Mouse (Mus musculus) hindbrain, embryonic 15.5 days (tissue): Measurements from ENCODE around the gene Adamts5. TPM values are rescaled to one million over a fixed set of nuclear protein-coding genes. Genes with fewer than 3 reads are reported as not detected.

ENCODE experiments used
- ATAC-seq: fragments of 200-750 bp; cut with Nextera tagmentation; 2 replicates; pipeline ENCODE4 v1.8.0; 2017; ENCODE audit warnings: low read depth, moderate number of reproducible peaks, moderate TSS enrichment; ENCODE audit not compliant: low FRiP score
- H3K27ac ChIP-seq: fragments of 300-500 bp; sonication (generic); replicated peaks from 2 replicates; pipeline ENCODE4 v1.5.1; 2015; ENCODE audit warnings: mild to moderate bottlenecking, inconsistent platforms
- H3K27me3 ChIP-seq: fragments of 300-500 bp; sonication (generic); 2 replicates; pipeline ENCODE4 v1.6.1; 2015; ENCODE audit warnings: control low read depth, inconsistent platforms
- H3K36me3 ChIP-seq: fragments of 300-500 bp; sonication (generic); 2 replicates; pipeline ENCODE4 v1.6.1; 2015; ENCODE audit warnings: control low read depth, inconsistent platforms
- H3K4me1 ChIP-seq: fragments of 300-500 bp; sonication (generic); replicated peaks from 2 replicates; pipeline ENCODE4 v1.6.1; 2015; ENCODE audit warnings: control low read depth, inconsistent platforms
- H3K4me2 ChIP-seq: fragments of 300-500 bp; sonication (generic); 2 replicates; pipeline ENCODE4 v1.6.1; 2015; ENCODE audit warnings: moderate library complexity, mild to moderate bottlenecking, inconsistent platforms
- H3K4me3 ChIP-seq: fragments of 300-500 bp; sonication (generic); 2 replicates; pipeline ENCODE4 v1.5.1; 2015; ENCODE audit warnings: mild to moderate bottlenecking, inconsistent platforms
- H3K9ac ChIP-seq: fragments of 300-500 bp; sonication (generic); 2 replicates; pipeline ENCODE4 v1.6.1; 2015; ENCODE audit warnings: inconsistent platforms
- H3K9me3 ChIP-seq: fragments of 300-500 bp; sonication (generic); 2 replicates; pipeline ENCODE4 v1.6.1; 2016; ENCODE audit warnings: control low read depth, inconsistent platforms
- WGBS: fragments of 180-500 bp; shearing (Covaris S2); methylation state at CpG from one replicate; pipeline ENCODE4 v1.1.7; 2015; 5-methylcytosine and 5-hydroxymethylcytosine counted together
- polyA plus RNA-seq: library from polyadenylated mRNA; unstranded; fragments of >200 nt; fragmentation: Nextera tagmentation; extraction: Ambion mirVana; gene quantifications from 2 replicates; pipeline ENCODE4 v1.2.1, GENCODE M21; 2015

The Adamts5 gene
- polyA plus RNA-seq, 1 experiment from 2014 or later, result 3.2 TPM

DNA sequence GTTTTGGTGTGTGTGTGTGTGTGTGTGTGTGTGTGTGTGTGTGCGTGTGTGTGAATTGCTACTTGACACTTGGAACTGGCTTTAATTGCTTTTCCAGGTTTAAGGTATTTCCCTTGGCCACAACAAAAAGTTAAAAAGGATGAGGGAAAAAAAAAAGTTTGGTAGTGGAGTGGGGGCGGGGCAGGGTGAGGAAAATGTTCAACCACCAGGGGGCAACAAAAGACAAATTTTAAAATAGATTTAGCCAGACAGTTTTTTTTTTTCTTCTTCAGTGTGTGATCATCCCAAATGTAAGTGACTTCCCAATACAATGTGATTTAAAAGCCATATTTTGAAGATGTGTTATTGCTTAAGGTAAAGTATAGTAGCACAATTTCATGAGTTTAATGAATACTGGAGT, 94.0 kb downstream of the Adamts5 start:
- Histone ChIP-seq H3K4me2 (0 out of 2 replicates have a peak overlapping the region, but pooled peaks have one; percentile 21), H3K4me3 (no peak overlapping the region), H3K27ac (no peak overlapping the region), H3K27me3 (peaks cover 11% of the 10 kb centered on the region; the same call in 1 of the 2 replicates), H3K36me3 (no peaks in the 10 kb centered on the region), H3K4me1 (peaks cover 16% of the 10 kb centered on the region), H3K9me3 (no peaks in the 10 kb centered on the region), H3K9ac (no peak overlapping the region)
- 18% methylated on average over 2 of the region's 2 CpGs for WGBS
- ATAC-seq, result no peak

- no peak for ATAC-seq
- no peaks in the 10 kb centered on the region for H3K9me3 ChIP-seq
- H3K36me3 ChIP-seq, result no peaks in the 10 kb centered on the region
- peaks cover 11% of the 10 kb centered on the region; the same call in 1 of the 2 replicates for H3K27me3 ChIP-seq
- H3K27ac ChIP-seq, result no peak overlapping the region
- H3K4me1 ChIP-seq, result peaks cover 21% of the 10 kb centered on the region
- WGBS, result 20% methylated on average over 3 of the region's 3 CpGs
- H3K4me2 ChIP-seq, result 0 out of 2 replicates have a peak overlapping the region, but pooled peaks have one; percentile 21
- no peak overlapping the region for H3K9ac ChIP-seq
- no peak overlapping the region for H3K4me3 ChIP-seq
These were observed 94.6 kb downstream of the Adamts5 start for GRCm38 (mm10) chr16:85807072-85807471.

Other genes starting within 250 kb of the Adamts5 start
- gene Adamts1, start 98.7 kb downstream of the Adamts5 start, polyA plus RNA-seq, result 11.4 and 13.9 TPM in 2 replicates